In the genomic region with DNA sequence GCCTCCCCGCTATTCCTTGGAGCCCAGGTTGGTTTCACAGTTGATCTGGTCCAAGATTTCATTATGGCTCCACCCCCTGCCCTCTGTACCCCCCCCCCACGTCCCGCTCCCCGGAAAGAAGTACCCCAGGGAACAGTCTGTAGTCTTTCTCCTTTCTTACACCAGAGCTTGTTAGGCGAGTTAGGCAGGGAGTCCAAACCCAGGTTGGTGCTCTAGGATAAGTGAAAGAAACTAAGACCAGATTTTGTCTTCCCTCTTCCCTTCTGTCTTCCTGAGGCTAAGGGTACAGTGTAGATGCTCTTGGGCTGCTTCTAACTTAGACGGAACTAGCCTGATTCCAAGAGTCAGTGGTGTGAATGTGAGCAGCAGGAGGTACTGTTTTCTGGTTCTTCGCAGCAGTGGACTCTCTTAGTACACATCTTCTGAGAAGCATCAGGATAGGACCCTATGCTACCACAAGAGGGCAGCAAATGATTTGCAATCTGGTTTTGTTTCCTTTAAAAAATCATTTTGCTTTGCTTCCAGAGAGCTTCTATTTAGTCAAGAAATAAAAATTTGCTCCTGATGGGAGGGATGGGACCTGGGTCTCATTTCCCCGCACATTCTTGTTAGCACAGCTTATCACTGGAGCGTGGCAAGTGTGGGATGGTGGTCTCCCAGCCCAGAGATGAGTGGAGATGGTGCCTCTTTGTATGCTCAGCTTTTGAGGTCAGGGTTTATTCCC, we compare ENCODE assay signal across 8 mouse cellular contexts.
A peak's percentile ranks its signal among the peaks of the same experiment; 100 is the strongest.
DNase-seq lines count a peak whose midpoint lies in the region; ATAC-seq and TF ChIP-seq lines count a peak whose summit lies in the region.

No protein-coding gene starts in this region.

- H3K9ac ChIP-seq in liver, adult 2 months (ENCODE audit: low read depth, low read length), result no peak overlapping the region
- peak overlapping the region; percentile 20; the same call in 1 of the 2 replicates for H3K9ac ChIP-seq in hindbrain, embryonic 13.5 days
- no peak overlapping the region for H3K9ac ChIP-seq in midbrain, embryonic 16.5 days (ENCODE audit: low read depth, low read length)

- DNase-seq in liver, adult 2 months (ENCODE audit: extremely low read depth, low read depth, low spot score), result peak; percentile 35
- DNase-seq in liver, result no peak
- DNase-seq in adrenal gland, postnatal 36 days, result peak; percentile 2 to 22
- DNase-seq in forebrain, embryonic 10.5 days (ENCODE audit: extremely low spot score, low spot score), result peak; percentile 47
- peak; percentile 61 for DNase-seq in left cerebral cortex, adult 11 months (ENCODE audit: low spot score)

- WGBS in liver, adult 2 months, result 10% methylated on average over 9 of the region's 9 CpGs
- WGBS in forebrain, embryonic 10.5 days, result 15% methylated on average over 9 of the region's 9 CpGs
- 15% methylated on average over 9 of the region's 9 CpGs for WGBS in hindbrain, embryonic 13.5 days
- 8% methylated on average over 9 of the region's 9 CpGs for WGBS in midbrain, embryonic 16.5 days

- H3K27me3 ChIP-seq in liver, adult 2 months (ENCODE audit: control insufficient read depth, insufficient read depth, low read length), result no peaks in the 10 kb centered on the region
- no peaks in the 10 kb centered on the region for H3K27me3 ChIP-seq in forebrain, embryonic 10.5 days (ENCODE audit: poor library complexity, severe bottlenecking)
- no peaks in the 10 kb centered on the region for H3K27me3 ChIP-seq in hindbrain, embryonic 13.5 days
- no peaks in the 10 kb centered on the region for H3K27me3 ChIP-seq in midbrain, embryonic 16.5 days (ENCODE audit: control insufficient read depth, insufficient read depth, low read depth, low read length)

- no peak for TF ChIP-seq POLR2A in liver, adult 2 months (IDR thresholded peaks at IDR 0.05; ENCODE audit: extremely low read depth, insufficient read depth, low read length)

- H3K27ac ChIP-seq in liver, adult 2 months (replicated peaks; ENCODE audit: insufficient read depth, low read depth, low read length), result no peak overlapping the region
- no peak overlapping the region for H3K27ac ChIP-seq in forebrain, embryonic 10.5 days
- 0 out of 2 replicates have a peak overlapping the region, but pooled peaks have one; percentile 26 for H3K27ac ChIP-seq in hindbrain, embryonic 13.5 days
- no peak overlapping the region for H3K27ac ChIP-seq in midbrain, embryonic 16.5 days (ENCODE audit: low read length)

- H3K4me1 ChIP-seq in liver, adult 2 months (ENCODE audit: control insufficient read depth, insufficient read depth, low read length), result no peaks in the 10 kb centered on the region
- peaks cover 7% of the 10 kb centered on the region for H3K4me1 ChIP-seq in forebrain, embryonic 10.5 days
- H3K4me1 ChIP-seq in hindbrain, embryonic 13.5 days (replicated peaks), result peaks cover 11% of the 10 kb centered on the region
- peaks cover 2% of the 10 kb centered on the region; the same call in 1 of the 2 replicates for H3K4me1 ChIP-seq in midbrain, embryonic 16.5 days (ENCODE audit: control insufficient read depth, insufficient read depth, low read length)

- no peak for TF ChIP-seq CTCF in liver, adult 2 months (IDR thresholded peaks at IDR 0.05; ENCODE audit: low read depth, low read length)

- no peak overlapping the region for H3K4me3 ChIP-seq in liver, adult 2 months (ENCODE audit: insufficient read depth, low read depth, low read length)
- H3K4me3 ChIP-seq in forebrain, embryonic 10.5 days, result no peak overlapping the region
- no peak overlapping the region for H3K4me3 ChIP-seq in hindbrain, embryonic 13.5 days
- H3K4me3 ChIP-seq in midbrain, embryonic 16.5 days (ENCODE audit: low read depth, low read length), result no peak overlapping the region

- peak; percentile 88 for ATAC-seq in hindbrain, embryonic 13.5 days (ENCODE audit: low FRiP score)
- peak; percentile 83 for ATAC-seq in midbrain, embryonic 16.5 days
- no peak for ATAC-seq in megakaryocyte, adult 5-6 weeks (ENCODE audit: poor library complexity, severe bottlenecking)

- no peaks in the 10 kb centered on the region for H3K36me3 ChIP-seq in liver, adult 2 months (ENCODE audit: control insufficient read depth, insufficient read depth, low read length)
- no peaks in the 10 kb centered on the region for H3K36me3 ChIP-seq in forebrain, embryonic 10.5 days (replicated peaks)
- no peaks in the 10 kb centered on the region for H3K36me3 ChIP-seq in hindbrain, embryonic 13.5 days
- H3K36me3 ChIP-seq in midbrain, embryonic 16.5 days (ENCODE audit: control insufficient read depth, insufficient read depth, low read length), result no peaks in the 10 kb centered on the region

- no peaks in the 10 kb centered on the region for H3K9me3 ChIP-seq in forebrain, embryonic 10.5 days
- no peaks in the 10 kb centered on the region for H3K9me3 ChIP-seq in hindbrain, embryonic 13.5 days
- H3K9me3 ChIP-seq in midbrain, embryonic 16.5 days (replicated peaks; ENCODE audit: control insufficient read depth, low read length, poor library complexity, severe bottlenecking), result no peaks in the 10 kb centered on the region

- no peaks in the 10 kb centered on the region for H3K79me2 ChIP-seq in liver, adult 2 months (ENCODE audit: control insufficient read depth, insufficient read depth, low read length)

- H3K4me2 ChIP-seq in hindbrain, embryonic 13.5 days, result peak overlapping the region; percentile 34; the same call in 1 of the 2 replicates
- H3K4me2 ChIP-seq in midbrain, embryonic 16.5 days (ENCODE audit: low read length), result 0 out of 2 replicates have a peak overlapping the region, but pooled peaks have one; percentile 17
